Mouse (Mus musculus) c-Kit-positive CD71-positive TER-119-positive erythroid progenitor cells, embryonic 14.5 days (primary cell): ENCODE measurements around the gene Smim24.

ENCODE experiments used
- DNase-seq: peaks from one replicate; pipeline ENCODE4 v3.0.0-alpha.2; 2013; ENCODE audit warnings: low spot score

The Smim24 gene

GRCm38 (mm10) chr10:81434361-81435263, 41.8 kb downstream of the Smim24 start:
- DNase-seq, result no peak

DNA sequence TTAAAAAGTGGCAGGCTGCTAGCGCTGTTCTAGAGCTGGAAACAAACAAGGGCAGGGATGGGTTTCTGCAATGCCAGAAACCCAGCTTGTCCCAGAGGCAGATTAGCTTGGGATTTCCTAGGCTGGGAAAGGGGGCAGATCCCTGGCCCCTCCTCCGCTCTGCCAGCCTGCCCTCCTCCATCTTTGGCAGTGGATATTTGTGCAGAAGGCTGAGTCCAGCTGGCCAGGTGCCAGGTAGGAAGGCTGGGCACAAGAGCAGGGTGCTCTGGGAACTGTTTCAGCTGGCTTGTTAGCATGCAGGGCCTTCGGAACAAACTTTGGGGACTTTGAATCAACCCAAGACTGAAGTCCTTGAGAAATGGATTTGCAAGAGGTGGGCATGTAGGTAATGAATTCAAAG, 42.6 kb downstream of the Smim24 start:
- DNase-seq, result no peak

GRCm38 (mm10) chr10:81441019-81441418, 48.2 kb downstream of the Smim24 start:
- no peak for DNase-seq
